Mouse (Mus musculus) intestine, embryonic 14.5 days (tissue): ENCODE data around the gene Cxcr5. TPM values are rescaled to one million over a fixed set of nuclear protein-coding genes. Genes with fewer than 3 reads are reported as not detected.

Experiments used
- ATAC-seq: fragments of 200-750 bp; cut with Nextera tagmentation; replicated peaks from 2 replicates; pipeline ENCODE4 v1.8.0; 2017; ENCODE audit warnings: low read depth, moderate number of reproducible peaks, moderate TSS enrichment, moderate library complexity; ENCODE audit not compliant: low FRiP score, low TSS enrichment
- DNase-seq: peaks from one replicate; pipeline ENCODE4 v3.0.0-alpha.2; 2018; ENCODE audit warnings: low spot score
- H3K27ac ChIP-seq: fragments of 300-500 bp; sonication (generic); 2 replicates; pipeline ENCODE4 v1.5.1; 2014; ENCODE audit warnings: low read depth, mild to moderate bottlenecking, control low read depth
- H3K27me3 ChIP-seq: fragments of 300-500 bp; sonication (generic); replicated peaks from 2 replicates; pipeline ENCODE4 v1.6.1; 2014; ENCODE audit warnings: low read length, control low read depth; ENCODE audit not compliant: control insufficient read depth, insufficient read depth
- H3K36me3 ChIP-seq: fragments of 300-500 bp; sonication (generic); 2 replicates; pipeline ENCODE4 v1.6.1; 2014; ENCODE audit warnings: low read length, control low read depth; ENCODE audit not compliant: control insufficient read depth, insufficient read depth
- H3K4me1 ChIP-seq: fragments of 300-500 bp; sonication (generic); replicated peaks from 2 replicates; pipeline ENCODE4 v1.6.1; 2014; ENCODE audit warnings: low read length, control low read depth, mixed read lengths; ENCODE audit not compliant: control insufficient read depth, insufficient read depth
- H3K4me2 ChIP-seq: fragments of 300-500 bp; sonication (generic); 2 replicates; pipeline ENCODE4 v1.6.1; 2014; ENCODE audit warnings: low read length
- H3K4me3 ChIP-seq: fragments of 300-500 bp; sonication (generic); 2 replicates; pipeline ENCODE4 v1.5.1; 2014; ENCODE audit warnings: low read depth, low read length, control low read depth, mixed read lengths
- H3K9ac ChIP-seq: fragments of 300-500 bp; sonication (generic); 2 replicates; pipeline ENCODE4 v1.6.1; 2014; ENCODE audit warnings: mild to moderate bottlenecking, low read length
- H3K9me3 ChIP-seq: fragments of 300-500 bp; sonication (generic); 2 replicates; pipeline ENCODE4 v1.6.1; 2016; ENCODE audit warnings: low read length, control low read depth; ENCODE audit not compliant: control insufficient read depth
- WGBS: fragments of 180-500 bp; shearing (Covaris S2); extraction: QIAGEN DNeasy Blood & Tissue Kit; methylation state at CpG from one replicate; pipeline ENCODE4 v1.1.7; 2014; 5-methylcytosine and 5-hydroxymethylcytosine counted together
- polyA plus RNA-seq: library from polyadenylated mRNA; unstranded; fragments of >200 nt; fragmentation: Nextera tagmentation; extraction: Ambion mirVana; gene quantifications from 2 replicates; pipeline ENCODE4 v1.2.1, GENCODE M21; 2014

The Cxcr5 gene
- polyA plus RNA-seq, 1 experiment from 2014 or later, result 0.89 TPM

DNA sequence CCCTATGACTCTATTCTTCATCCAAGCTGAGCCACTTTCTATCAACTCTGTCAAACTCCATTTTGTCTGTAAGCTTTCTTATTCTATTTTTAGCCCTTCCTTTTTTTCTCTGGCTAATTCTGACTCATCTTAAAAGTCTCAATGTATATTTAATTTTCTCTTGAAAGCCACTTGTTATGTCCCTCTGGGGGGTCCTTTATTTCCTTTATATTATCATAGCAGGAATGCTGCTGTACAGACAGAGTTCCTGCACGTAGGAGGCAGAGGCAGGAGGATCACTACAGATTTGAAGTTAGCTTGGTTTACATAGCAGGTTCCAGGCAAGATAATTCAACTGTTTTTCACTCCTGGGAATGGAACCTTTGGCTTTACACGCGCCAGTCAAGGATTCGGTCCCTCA is 31.5 kb upstream of the Cxcr5 start:
- H3K4me1 ChIP-seq, result no peaks in the 10 kb centered on the region
- no peaks in the 10 kb centered on the region for H3K27me3 ChIP-seq
- H3K27ac ChIP-seq, result no peak overlapping the region
- H3K4me3 ChIP-seq, result no peak overlapping the region
- ATAC-seq, result no peak
- DNase-seq, result peak; percentile 12
- no peak overlapping the region for H3K9ac ChIP-seq
- H3K4me2 ChIP-seq, result no peak overlapping the region
- no peaks in the 10 kb centered on the region for H3K36me3 ChIP-seq
- WGBS, result 85% methylated on average over 4 of the region's 4 CpGs
- H3K9me3 ChIP-seq, result no peaks in the 10 kb centered on the region

DNA sequence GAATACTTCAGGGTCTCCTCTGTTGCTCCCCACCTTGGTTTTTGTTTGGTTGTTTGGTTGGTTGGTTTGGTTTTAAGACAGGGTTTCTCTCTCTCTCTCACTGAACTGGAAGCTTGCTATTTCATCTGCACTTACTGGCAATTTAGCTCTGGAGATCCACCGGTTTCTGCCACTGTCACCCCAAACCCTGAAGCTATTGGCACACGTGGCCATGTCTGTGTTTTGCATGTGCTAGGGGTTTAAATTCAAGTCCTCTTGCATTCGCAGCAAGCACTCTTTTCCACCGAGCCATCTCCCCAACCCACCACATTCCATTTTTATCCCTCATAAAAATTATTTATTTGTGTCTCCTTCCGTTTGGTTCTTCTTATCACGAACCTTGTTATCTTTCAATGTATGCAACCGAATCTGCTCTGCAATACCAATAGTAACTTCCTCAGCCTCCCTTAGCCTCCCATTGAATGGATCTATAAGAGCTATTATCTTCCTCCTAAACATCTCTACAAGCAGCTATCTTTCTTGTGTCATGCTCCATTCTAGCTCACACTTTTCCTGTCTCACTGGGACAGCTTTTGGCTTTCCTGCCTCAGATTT is 30.0 kb upstream of the Cxcr5 start:
- DNase-seq, result no peak

DNA sequence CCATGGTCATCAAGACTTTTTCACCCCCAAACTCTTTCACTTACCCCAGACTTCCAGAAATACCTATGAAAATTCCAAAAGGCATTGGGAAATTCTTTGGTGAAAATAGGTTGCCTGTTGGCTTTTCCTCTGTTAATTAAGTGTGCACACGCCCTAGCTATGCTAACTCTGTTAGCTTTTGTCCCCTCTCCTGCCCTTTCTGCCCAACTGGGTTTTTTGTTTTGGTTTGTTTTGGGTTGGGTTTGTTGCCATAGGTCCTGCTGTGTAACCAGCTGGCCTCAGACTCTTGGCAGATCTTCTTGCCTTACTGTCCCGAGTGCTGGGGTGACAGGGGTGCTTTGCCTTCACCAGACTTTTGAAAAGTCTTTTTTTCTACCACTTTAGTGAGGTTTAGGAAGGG is 29.3 kb upstream of the Cxcr5 start:
- no peaks in the 10 kb centered on the region for H3K4me1 ChIP-seq
- H3K4me3 ChIP-seq, result no peak overlapping the region
- no peaks in the 10 kb centered on the region for H3K36me3 ChIP-seq
- DNase-seq (no peak), ATAC-seq (no peak)
- no peaks in the 10 kb centered on the region for H3K27me3 ChIP-seq
- H3K27ac ChIP-seq, result no peak overlapping the region
- no peaks in the 10 kb centered on the region for H3K9me3 ChIP-seq
- 34% methylated on average over 2 of the region's 2 CpGs for WGBS
- no peak overlapping the region for H3K9ac ChIP-seq
- H3K4me2 ChIP-seq, result no peak overlapping the region

More for the DNA sequence above, 30.0 kb upstream of the Cxcr5 start:
- no peaks in the 10 kb centered on the region for H3K4me1 ChIP-seq
- 64% methylated on average over 7 of the region's 7 CpGs for WGBS
- H3K9ac ChIP-seq, result no peak overlapping the region
- no peak for ATAC-seq
- H3K27ac ChIP-seq, result no peak overlapping the region
- no peaks in the 10 kb centered on the region for H3K36me3 ChIP-seq
- H3K27me3 ChIP-seq, result no peaks in the 10 kb centered on the region
- no peak overlapping the region for H3K4me3 ChIP-seq
- no peak overlapping the region for H3K4me2 ChIP-seq
- no peaks in the 10 kb centered on the region for H3K9me3 ChIP-seq

DNA sequence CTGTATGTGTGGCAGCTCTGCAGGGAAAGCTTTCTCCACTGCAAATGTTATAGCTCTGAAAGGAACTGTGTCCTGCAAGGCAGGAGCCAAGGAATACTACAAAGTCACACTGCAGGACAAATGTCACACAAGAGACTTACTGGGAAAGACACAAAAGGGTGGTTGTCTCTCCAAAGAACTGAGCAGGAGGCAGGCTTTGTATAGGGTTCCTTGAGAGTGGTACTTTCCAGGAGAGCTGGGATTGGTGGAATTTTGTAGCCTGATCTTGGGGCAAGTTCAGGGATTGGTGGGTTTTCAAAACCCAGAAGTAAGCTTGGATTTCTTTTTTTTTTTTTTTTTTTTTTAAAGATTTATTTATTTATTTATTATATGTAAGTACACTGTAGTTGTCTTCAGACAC is 27.4 kb upstream of the Cxcr5 start:
- Histone ChIP-seq H3K27ac (no peak overlapping the region), H3K9me3 (0 out of 2 replicates have a peak, but pooled peaks cover 2% of the 10 kb centered on the region), H3K27me3 (no peaks in the 10 kb centered on the region), H3K4me2 (no peak overlapping the region), H3K4me1 (no peaks in the 10 kb centered on the region), H3K9ac (no peak overlapping the region), H3K36me3 (no peaks in the 10 kb centered on the region), H3K4me3 (no peak overlapping the region)
- no peak for ATAC-seq
- no peak for DNase-seq

DNA sequence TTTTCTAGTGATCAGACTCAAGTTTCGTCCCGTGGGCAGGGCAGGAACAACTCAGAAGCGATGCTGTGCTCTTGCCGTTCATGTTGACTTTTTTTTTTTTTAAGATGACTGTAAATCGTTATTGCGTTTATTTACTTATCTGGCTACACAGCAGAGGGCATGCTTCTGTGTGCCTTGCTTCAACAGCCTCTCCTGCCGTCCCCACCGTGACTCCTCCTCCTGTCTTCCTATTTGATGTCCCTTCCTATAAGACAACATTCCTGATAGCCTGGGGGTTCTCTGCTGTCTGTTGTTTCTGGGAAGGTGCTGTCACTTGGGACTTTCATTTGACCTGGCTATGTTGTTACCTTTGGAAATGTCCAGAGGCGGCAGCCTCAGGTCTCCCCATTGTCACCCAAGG is 26.9 kb upstream of the Cxcr5 start:
- WGBS, result 51% methylated on average over 9 of the region's 9 CpGs
- H3K9me3 ChIP-seq, result 0 out of 2 replicates have a peak, but pooled peaks cover 4% of the 10 kb centered on the region
- no peak overlapping the region for H3K27ac ChIP-seq
- ATAC-seq, result no peak
- no peak overlapping the region for H3K4me3 ChIP-seq
- no peak overlapping the region for H3K9ac ChIP-seq
- no peaks in the 10 kb centered on the region for H3K4me1 ChIP-seq
- H3K27me3 ChIP-seq, result no peaks in the 10 kb centered on the region
- no peak for DNase-seq
- H3K36me3 ChIP-seq, result no peaks in the 10 kb centered on the region
- no peak overlapping the region for H3K4me2 ChIP-seq

DNA sequence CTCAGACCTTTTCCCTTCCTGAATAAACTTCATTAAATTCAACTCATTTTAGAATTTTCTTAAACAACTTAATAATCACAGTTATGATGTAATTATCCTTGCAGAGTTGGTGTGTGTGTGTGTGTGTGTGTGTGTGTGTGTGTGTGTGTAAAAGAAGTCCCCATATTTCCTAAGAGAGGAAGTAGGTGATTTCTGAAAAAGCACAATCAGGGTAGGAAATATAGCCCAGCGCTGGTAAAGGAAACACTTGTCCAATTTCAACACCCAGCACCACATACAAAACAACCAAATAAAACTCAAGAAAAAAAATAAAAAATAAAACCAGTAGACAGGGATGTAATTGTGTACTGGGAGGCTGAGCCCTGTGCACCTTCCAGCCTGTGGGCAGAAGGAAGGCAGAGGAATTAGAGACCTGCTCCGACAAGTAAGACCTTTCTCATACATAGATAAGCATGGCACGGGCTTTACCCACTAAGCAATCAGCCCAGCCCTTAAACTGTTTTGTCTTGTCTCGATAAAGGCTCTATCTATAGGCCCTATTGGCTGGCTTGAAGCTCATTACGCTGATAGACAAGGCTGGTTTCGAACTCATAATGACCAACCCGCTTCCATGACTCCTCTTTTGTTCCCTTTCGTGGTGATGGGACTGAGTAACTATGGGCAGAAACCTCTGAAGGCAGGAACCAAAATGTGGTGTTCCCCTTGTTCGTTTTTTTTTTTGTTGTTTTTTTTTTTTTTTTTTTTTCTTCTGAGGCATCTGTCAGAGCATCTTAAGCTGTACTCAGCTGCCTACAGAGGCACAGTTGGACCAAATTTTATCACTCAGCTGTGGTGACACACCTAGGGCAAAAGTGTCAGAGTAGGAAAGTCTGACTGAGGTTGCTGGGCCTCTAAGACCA is 25.8 kb upstream of the Cxcr5 start:
- ATAC-seq, result no peak
- H3K9ac ChIP-seq, result no peak overlapping the region
- no peak for DNase-seq
- WGBS, result 78% methylated on average over 9 of the region's 9 CpGs
- no peak overlapping the region for H3K4me2 ChIP-seq
- H3K27me3 ChIP-seq, result no peaks in the 10 kb centered on the region
- H3K4me3 ChIP-seq, result no peak overlapping the region
- H3K36me3 ChIP-seq, result no peaks in the 10 kb centered on the region
- H3K27ac ChIP-seq, result no peak overlapping the region
- H3K4me1 ChIP-seq, result no peaks in the 10 kb centered on the region
- 0 out of 2 replicates have a peak, but pooled peaks cover 4% of the 10 kb centered on the region for H3K9me3 ChIP-seq

DNA sequence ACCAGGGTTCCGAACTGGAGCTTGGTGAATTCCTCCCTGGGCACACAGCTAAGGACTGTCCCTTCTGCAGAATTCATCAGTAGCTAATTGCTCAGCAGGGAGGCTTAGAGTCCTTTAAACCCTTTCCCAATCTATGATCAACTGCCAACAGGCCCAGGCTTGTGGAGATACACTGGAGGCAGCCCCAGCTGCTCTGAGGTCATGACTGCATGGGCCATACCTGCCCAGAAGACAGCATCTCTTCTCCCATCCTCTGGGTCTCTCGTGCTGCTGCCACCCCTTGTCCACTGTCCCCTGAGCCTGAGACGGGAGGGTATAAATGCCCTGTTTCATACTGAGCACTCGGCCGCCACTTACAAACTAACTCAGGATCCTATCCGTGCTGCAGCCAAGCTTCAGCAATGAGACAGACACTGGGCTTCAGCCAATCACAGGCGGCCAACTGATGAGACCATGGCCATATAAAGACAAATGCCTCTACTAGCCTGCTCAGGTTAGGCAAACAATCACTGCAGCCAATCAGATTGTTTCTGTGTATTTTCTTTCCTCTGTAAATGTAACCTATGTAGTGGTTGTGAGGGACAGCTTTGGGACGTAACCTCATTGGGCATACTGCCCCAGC is 25.1 kb upstream of the Cxcr5 start:
- ATAC-seq (0 out of 2 replicates have a peak, but pooled peaks have one; percentile 23), DNase-seq (no peak)
- no peaks in the 10 kb centered on the region for H3K27me3 ChIP-seq
- 63% methylated on average over 8 of the region's 8 CpGs for WGBS
- no peak overlapping the region for H3K4me3 ChIP-seq
- H3K4me1 ChIP-seq, result no peaks in the 10 kb centered on the region
- no peak overlapping the region for H3K9ac ChIP-seq
- H3K27ac ChIP-seq, result no peak overlapping the region
- no peak overlapping the region for H3K4me2 ChIP-seq
- H3K9me3 ChIP-seq, result 0 out of 2 replicates have a peak, but pooled peaks cover 4% of the 10 kb centered on the region
- no peaks in the 10 kb centered on the region for H3K36me3 ChIP-seq

DNA sequence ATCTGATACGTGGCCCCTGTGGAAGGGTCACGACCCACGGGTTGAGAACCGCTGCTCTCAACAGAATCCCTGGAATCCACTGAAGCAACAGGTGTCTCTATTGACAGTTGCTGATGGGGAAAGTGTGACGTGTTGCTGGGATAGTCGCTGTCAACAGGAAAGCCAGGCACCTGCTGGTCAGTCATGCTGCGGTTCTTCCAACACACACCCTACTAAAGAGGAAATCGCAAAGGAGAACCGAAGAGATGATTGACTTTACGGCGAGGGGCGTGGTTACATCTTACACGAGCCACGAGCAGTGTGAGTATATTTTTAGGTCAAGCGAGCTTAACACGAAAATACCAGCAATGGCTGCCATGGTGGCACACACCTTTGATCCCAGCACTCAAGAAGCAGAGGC is 20.7 kb upstream of the Cxcr5 start:
- DNase-seq (no peak), ATAC-seq (no peak)
- no peak overlapping the region for H3K4me3 ChIP-seq
- H3K4me2 ChIP-seq, result no peak overlapping the region
- no peak overlapping the region for H3K27ac ChIP-seq
- WGBS, result 80% methylated on average over 16 of the region's 16 CpGs
- no peak overlapping the region for H3K9ac ChIP-seq
- H3K4me1 ChIP-seq, result no peaks in the 10 kb centered on the region
- H3K36me3 ChIP-seq, result no peaks in the 10 kb centered on the region
- H3K27me3 ChIP-seq, result no peaks in the 10 kb centered on the region
- 0 out of 2 replicates have a peak, but pooled peaks cover 4% of the 10 kb centered on the region for H3K9me3 ChIP-seq
